Mouse (Mus musculus) G1E (cell line): ENCODE data around the gene Slc48a1.

ENCODE experiments used
- CTCF ChIP-seq: IDR thresholded peaks from 2 replicates; pipeline ENCODE4 v1.5.1; 2012; ENCODE audit warnings: low read depth, low read length, inconsistent platforms, mixed read lengths
- GATA1 ChIP-seq: IDR thresholded peaks from 2 replicates; pipeline ENCODE4 v1.6.1; 2012; ENCODE audit warnings: borderline replicate concordance, low read length, inconsistent platforms, mixed read lengths
- POLR2AphosphoS5 ChIP-seq: IDR thresholded peaks from 2 replicates; pipeline ENCODE4 v1.6.1; 2012; ENCODE audit warnings: low read depth, low read length, inconsistent platforms; ENCODE audit not compliant: insufficient replicate concordance
- TAL1 ChIP-seq: conservative IDR thresholded peaks from 2 replicates; pipeline ENCODE4 v1.6.1; 2012; ENCODE audit warnings: low read depth, low read length, inconsistent platforms, mixed read lengths

DNA sequence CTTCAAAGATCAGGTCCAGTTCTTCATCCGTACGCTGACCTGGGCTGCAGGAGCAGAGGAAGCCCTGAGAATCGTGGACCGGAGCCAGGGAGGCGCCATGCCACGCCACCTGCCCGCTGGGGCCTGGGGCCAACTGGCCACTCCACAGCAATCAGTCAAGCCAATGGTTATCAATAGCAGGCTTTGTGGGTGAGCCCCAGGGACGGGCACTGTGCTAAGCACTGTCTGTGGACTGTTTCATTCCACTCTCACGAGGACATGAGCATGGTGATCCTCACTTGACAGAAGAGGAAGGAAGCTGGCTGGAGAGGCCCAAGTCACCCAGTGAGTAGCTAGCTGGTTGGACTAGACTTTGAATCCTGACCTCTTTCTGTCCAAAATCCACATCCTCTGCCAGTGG, 18.3 kb upstream of the Slc48a1 start:
- TF ChIP-seq POLR2AphosphoS5 (no peak), GATA1 (no peak), CTCF (no peak), TAL1 (no peak)
